Mouse (Mus musculus) urinary bladder, postnatal 14 days (tissue): ENCODE data around the gene Sf3b4.
"Not testable (repeated sequence)": the region's sequence is repeated elsewhere in the genome, so short reads cannot be mapped to it uniquely, and the experiment has no call there.

Source experiments
- DNase-seq: peaks from one replicate; pipeline ENCODE4 v3.0.0; 2021; ENCODE audit warnings: low spot score

Gene Sf3b4

DNA sequence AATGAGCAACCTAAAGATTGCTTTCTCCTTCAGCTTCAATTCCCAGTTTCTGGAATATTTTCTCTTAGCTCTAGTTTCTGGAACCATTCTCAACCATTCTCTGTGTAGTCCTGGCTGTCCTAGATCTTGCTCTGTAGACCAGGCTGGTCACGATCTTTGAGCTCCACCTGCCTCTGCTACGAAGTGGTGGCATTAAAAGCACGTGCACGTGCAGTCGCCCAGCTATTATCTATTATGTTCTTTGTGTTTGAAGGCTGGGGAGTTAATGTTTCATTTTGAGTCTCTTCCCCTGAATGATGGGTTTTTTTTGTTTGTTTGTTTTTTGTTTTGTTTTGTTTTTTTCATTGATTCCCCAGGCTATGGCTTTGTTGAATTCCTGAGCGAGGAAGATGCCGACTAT, 1.1 kb downstream of the Sf3b4 start:
- DNase-seq: no peak

DNA sequence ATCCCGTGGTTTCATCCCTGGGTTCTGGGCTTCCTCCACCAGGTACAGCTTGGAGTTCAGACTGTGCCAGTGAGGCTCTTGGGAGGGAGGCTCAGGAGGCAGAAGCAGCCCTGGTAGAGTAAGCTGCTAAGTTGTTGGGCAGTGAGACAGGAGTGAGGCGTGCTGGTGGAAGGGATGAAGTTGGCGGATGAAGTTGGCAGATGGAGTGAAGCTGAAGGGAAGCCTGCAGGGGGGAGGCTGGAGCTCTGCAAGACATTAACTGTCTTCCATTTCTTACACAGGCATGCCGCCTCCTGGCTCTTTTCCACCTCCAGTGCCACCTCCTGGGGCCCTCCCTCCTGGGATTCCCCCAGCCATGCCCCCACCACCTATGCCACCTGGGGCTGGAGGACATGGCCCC, 1.9 kb downstream of the Sf3b4 start:
- not testable (repeated sequence) for DNase-seq

DNA sequence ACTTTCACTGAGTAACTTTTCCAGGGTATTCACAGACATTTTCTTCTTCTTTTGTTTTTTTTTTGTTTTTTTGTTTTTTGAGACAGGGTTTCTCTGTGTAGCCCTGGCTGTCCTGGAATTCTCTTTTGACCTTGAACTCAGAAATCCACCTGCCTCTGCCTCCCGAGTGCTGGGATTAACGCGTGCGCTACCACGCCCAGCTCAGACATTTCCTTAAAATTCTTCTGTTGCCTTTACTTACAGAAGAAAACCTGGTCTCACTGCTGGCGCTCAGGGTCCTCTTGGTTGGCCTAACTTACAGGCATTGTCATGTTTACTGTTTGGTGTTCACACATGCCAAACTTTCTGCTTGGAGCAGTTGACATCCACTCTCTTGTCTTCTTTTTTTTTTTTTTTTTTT, 3.1 kb downstream of the Sf3b4 start:
- DNase-seq: no peak

DNA sequence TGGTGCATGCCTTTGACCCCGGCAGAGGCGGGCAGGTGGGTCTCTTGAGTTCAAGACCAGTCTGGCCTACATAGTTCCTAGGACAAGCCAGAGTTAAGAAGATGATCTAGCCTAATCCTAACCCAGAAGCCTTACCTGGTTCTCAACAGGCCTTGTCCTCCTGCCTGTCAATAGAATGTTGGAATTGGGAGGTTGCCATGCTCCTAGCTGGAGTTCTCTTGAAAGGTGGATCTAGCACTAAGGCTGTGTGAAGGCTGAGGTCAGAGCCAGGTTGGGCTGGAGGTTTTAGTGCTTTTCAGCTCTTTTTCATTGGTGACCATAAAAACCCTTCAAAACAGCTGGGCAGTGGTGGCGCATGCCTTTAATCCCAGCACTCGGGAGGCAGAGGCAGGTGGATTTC, 6.3 kb downstream of the Sf3b4 start:
- DNase-seq: no peak

DNA sequence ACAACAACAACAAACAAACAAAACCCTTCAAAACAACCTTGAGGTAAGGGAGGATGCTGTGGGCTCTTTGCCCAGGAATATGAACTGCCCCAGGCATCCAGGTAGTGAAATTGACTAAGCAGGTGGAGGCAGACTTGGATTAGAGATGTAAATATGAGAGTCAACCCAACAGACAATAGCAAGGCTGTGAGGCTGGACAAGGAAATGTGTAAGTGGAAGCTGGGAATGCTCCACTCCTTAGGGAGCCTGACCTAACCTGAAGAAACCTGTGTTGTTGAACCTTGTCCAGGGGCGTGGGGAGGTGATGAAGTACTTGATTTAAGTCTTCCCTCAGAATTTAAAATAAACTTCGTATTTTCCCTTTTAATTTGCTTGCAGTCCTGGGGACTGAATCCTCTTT, 6.8 kb downstream of the Sf3b4 start:
- DNase-seq: no peak

DNA sequence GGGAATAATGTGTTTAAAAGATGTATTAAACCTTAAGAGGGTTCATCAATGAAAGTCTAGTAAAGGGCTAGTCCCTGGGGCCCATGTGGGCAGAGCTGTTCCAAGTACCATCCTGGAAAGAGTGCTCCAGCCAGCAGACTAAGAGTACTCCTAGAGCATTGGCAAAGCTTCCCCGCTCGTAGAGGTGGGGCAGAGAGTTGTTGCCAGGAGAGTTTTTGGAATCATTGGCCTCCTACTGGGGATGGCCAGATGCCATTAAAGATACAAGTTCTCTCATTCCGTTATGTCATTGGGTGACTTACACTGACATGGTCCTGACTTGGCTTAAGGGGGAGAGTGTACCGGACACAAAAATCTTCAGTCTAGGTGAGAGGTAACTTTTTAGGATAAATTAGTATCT, 7.4 kb downstream of the Sf3b4 start:
- peak; percentile 45 for DNase-seq

DNA sequence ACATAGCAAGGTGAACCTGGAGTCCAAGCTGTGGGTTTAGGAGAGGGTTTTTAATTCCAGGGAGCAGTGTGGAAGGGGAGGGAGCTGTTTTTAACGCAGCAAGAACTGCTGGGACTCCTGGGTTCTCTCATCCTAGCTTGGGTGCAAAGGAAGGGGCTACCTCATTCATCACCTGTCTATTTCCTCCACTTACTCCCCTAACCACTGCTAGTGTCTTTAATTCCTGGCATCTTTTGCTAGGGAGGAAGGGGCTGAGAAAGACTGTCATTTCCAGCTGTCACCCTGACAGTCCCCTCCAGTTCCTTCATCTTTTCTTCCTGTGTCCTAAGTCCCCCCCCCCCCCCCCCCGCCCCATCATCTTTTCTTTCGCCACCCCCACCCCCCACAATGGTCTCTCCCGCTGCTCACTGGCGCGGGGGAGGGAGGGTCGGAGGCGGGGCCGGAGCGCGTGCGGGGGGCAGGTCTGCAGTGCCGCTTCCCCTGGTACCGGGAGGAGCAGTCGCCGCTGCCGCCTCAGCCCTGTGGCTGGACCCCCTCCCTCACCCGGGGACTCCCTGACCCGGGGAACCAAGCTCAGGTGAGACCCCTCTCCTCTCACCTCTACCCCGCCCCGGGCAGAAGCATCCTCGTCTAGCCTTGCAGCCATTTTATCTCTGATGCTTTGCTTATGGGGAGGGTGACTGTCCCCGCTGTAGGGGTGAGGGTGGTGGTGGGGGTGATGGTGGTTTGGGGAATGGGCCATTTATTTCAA, 8.8 kb downstream of the Sf3b4 start, which contains the start of gene Sv2a:
Gene Sv2a (plus strand): TSS at position 425 of the 751 bp plus-strand sequence.
- peak; percentile 35 for DNase-seq

DNA sequence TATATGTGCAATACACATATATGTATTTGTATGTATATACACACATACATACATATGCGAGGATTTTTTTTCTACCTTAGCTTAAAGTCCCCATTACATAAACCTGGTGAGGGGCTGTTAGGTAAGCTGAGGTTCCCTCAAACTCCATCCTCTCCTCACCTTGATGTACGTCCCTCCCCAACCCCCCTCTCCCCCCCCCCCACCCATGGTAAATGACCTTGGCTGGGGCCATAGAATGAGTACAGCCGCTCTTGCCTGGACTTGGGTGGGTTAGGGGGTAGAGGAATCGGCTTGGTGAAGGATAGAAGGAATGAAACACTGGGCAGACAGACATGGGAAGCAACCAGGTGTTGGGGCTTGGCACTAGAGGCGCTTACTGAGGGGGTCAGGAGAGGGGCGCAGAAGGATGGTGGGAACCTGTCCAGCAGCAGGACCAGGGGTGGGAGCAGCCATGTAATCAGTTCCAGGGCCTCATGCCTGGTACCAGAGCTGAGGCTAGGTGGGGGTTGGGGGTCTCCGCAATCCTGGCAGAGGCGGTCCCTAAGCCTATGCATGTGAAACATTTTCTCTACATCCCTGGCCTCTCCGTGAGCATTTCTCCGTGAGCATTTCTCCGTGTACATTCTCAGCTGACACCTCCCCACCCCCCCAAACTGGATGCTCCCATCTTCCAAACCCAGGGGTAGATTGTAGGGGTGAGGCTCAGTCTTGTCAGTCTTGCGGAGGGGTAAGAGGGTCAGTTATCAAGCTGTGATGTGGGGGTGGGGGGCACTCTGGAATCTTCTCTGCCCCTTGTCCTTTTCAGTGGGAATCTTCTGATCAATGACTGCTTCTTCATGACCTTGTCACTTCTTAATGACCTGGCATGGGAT, 9.6 kb downstream of the Sf3b4 start:
- DNase-seq: no peak

DNA sequence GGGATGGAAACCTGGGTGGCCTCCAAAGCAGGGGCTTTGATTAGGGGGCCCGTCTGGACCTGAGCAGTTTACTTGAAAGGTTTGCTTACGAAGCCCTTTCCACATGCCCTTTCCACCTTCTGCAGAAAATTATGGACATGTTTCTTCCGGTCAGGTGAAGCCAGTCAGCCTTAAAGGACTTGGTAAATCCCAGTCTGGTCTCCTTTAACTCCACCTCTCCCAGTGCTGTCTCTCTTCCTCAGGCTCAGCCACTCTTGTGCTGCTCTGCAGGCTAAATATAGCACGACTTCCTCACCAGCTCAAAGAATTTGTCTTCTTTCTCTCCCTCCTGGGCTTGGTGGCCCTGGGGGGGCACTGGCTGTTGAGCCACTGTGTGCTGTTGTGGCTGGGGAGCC, 10.2 kb downstream of the Sf3b4 start:
- no peak for DNase-seq

DNA sequence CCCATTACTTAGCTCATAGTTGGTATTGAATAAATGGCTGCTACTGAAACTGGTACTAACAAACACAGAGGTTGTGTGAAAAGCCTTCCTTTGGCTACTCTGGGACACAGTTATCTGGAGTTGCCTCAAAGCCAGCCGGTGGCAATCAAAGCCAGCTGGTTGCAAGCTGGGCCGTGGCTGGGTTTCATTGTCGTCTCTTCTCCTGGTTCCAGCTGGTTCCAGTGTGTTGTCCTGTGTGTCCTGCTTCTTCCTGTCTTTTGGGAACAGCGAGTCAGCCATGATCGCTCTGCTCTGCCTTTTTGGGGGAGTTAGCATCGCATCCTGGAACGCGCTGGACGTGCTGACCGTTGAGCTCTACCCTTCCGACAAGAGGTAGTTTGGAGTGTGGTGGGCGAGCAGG, 20.8 kb downstream of the Sf3b4 start:
- no peak for DNase-seq

DNA sequence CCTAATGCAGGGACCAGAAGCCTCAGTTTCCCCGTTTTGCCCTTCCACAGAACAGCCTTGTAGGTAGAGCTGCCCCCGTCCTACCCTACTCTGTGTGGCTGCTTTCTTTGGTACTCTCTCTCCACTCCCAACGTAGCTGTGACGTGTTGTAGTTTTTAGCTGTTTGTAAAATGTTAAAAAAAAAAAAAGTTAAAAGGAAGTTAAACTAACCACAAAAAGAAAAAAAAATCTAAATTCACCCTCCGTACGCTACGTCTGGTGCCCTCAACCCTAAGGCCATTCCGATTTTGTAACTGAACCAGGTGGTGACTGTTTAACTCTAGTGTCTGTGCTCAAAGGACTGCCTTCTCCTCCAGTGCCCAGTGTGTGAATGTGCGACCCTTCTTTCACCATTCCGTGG, 22.8 kb downstream of the Sf3b4 start:
- DNase-seq: no peak

DNA sequence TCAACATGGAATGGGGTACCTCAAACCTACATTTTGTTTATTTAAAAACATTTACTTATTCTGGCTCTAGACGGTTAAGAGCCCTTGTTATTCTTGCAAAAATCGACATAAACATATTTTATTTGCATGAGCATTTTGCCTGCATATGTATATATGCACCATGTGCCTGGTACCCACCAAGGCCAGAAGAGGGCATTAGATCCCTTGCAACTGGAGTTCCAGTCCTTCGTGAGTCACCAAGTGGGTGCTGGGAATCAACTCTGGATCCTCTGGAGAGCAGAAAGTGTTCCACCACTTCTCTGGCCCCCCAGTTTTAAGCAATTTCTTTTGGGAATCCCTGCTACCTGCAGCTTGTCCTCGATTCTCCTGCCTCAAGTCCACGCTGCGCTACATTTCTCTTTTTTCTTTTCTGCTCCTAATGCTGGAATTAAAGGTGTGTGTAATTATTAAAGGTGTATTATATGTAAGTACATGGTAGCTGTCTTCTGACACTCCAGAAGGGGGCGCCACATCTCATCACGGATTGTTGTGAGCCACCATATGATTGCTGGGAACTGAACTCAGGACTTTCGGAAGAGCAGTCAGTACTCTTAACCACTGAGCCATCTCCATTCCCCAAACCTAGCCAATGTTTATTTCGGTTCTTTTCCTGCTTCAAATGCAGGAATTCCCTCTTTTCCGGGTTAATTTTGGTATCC, 23.6 kb downstream of the Sf3b4 start:
- DNase-seq: no peak

DNA sequence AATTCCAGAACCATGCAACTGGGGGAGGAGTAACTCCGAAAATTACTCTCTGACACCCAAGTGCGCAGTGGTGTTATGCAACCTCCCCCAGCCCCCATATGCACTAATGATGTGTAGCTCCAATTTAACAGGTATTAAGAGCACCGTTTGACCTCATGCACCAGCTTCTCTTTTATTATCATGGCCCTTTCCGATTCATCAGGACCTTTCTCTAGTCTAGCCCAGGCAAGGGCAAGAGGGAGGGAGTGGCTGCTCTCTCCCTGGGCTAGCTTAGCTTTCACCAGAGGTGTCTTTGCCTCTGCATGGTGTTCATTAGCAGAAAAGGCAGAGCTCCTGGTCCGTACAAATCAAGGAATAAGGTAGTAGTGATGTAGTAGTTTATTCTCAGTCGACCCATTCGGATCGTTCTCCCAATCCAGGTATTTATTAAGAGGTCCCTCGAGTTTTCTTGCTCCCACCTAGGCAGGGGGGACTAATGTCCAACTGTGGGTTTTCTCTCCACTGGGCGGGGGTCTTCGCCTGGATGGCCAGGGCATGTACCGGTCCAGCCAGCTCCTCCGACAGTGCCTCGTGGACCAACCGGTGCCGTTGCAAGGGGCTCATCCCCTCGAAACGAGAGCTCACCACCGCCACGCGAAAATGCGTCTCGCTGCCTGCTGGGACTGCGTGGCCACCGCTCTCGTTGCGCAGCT, 24.5 kb downstream of the Sf3b4 start:
- no peak for DNase-seq

DNA sequence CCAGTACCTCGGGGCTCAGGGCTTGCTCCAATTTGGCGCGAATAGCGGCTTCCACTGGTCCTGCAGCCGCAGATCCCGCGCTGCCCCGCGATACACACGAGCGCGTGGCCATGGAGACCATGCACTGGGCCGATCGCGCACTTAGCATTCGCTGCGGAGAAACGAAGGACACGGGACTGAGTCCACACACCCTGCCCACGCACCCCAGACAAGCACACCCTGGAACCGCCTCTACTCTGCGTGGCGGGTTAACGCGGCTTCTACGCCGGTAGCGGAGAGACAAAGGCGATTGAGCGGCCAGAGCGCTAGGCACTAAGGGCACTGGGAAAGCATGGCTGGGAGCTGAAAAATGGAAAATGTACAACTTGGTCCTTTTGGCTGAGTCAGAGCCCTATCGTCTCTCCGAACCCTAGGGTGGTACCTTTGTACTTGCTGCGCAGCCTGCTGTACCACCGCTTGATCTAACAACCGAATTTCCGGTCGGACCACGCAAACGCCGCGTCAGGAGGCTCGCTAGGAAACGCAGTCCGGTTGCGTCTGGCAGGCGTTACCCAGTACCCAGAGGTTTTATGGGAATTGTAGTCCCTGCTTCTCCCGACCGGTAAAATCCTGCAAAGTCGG, 25.1 kb downstream of the Sf3b4 start:
- DNase-seq: peak; percentile 91

DNA sequence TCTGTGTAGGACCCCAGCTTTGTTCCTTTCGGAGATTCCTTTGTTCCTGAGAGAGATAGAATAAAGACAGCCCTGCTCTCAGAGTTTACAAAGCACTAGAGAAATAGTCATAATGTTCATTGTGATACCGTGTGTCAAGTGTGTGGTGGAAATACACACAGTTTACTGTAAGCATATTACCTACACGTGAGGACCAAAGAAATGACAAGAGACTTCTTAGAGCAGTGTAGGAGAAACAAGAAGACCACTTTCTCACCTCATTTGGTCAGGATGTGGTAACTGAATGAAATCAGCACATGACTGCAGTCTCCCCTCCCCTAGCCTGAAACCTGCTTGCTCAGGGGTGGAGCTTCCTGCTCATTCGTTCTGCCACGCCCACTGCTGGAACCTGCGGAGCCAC, 26.0 kb downstream of the Sf3b4 start:
- DNase-seq: no peak

DNA sequence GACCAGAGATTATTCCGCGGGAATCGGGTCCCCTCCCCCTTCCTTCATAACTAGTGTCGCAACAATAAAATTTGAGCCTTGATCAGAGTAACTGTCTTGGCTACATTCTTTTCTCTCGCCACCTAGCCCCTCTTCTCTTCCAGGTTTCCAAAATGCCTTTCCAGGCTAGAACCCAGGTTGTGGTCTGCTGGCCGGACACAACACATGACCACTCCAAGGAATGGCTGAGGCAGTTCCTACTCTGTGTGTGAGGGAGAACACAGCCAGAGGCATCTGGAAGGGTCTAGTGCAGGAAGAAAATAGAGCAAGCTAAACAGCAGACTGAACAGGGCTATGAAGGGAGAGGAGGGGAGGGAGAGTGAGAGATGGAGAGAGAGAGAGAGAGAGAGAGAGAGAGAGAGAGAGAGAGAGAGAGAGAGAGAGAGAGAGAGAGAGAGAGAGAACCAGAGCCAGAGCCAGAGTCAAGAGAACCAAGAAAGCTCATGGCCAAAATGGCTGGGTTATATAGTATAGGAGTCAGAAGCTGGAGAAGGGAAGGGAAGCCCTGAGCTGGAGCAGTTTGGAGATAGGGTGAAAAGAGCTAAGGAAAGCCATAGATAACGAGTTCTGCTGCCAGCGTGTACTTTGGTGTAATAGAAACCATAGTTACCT, 26.6 kb downstream of the Sf3b4 start:
- not testable (repeated sequence) for DNase-seq

DNA sequence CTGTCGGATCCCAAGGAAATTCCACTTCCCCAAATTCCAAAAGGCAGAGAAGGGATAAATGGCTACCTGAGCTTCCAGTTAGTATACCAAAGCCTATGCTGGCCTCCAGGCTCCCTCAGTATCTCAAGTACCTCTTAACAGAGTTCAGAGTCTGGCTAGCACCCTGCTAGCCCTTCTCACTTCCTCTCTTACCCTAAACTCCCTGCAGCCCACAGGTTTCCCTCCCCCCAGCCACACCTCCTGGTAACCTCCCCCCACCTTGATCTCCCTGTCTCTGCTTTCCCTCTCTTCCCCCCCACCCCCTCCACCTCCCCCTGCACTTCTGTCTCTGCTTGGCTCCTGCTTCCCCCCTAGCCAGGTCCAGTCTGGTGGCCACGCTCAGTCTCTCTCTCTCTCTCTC, 27.6 kb downstream of the Sf3b4 start:
- no peak for DNase-seq

DNA sequence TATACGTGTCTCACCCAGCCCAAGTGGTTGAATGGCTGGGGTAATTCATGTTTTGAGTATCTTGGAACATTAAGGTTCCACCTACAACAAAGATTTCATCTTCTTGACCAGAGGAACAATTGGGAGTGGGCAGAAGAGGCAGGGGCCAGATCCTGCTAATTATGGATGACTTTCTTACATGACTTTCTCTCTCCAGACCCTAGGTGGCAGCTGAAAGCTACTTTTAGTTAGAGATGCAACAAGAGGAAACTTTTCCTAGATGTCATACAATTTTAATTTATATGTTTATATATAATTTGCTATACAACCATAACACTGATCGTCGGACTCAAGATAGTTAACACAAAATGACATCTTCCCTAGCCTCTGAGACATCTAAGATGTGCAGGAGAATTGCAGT, 35.7 kb downstream of the Sf3b4 start:
- no peak for DNase-seq

DNA sequence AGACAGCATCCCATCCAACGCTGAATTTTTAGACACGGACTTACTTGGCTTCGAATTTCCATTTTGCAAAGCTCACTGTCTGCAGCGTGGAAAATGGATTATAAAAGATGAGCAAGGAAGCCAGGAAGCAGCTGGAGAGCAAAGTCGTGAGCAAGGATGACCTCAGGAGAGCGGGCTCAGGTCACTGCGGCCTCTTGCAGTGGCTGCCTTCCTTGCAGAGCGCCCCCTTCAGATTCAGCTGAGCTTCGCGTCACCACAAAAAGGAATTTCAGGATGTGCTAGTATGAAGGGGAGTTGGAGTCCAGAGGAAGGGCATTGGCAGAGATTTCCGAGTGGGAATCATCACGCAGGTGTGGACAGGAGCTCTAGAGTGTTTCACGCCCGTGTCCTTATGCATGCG, 37.1 kb downstream of the Sf3b4 start:
- DNase-seq: no peak

DNA sequence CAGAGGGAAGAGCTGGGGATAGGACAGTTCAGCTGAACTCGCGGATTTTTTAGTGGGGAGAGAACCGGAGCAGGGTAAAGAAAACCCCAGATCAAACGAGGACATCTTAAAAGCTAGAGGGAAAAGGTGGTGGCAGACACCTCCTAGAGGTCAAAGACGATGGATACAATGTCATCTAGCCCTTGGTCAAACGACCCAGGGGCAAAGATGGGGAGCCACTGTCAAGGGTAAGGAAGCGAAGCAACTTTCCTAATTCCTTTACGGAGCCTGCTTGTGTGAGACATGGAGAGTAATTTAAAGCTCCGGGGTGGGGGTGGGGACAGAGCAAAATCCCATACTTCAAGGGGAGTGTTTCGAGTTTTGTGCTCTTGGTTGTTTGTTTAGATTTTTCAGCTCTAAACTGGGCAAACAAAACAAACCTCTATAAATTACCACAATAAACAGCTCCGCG, 47.1 kb downstream of the Sf3b4 start:
- no peak for DNase-seq

DNA sequence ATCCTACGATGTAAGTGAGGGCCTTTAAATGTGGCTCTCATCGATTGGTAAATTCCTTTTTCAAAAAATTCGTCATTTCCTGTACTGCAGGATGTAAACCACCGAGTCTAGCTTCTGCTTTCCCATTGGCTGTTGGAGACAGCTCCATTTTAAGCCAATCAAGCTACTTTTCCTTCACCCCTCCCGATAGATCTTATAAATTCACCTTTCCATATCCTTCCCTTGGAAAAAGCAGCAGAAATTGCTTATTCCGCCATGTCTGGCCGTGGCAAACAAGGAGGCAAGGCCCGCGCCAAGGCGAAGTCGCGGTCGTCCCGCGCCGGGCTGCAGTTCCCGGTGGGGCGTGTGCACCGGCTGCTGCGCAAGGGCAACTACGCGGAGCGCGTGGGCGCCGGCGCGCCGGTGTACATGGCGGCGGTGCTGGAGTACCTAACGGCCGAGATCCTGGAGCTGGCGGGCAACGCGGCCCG, 47.6 kb downstream of the Sf3b4 start, which contains the start of the genes Bola1 and Hist2h2ab:
Gene Bola1 (minus strand): TSS at position 49 of the 470 bp plus-strand sequence.
Gene Hist2h2ab (plus strand): TSS at position 205 of the 470 bp plus-strand sequence.
- DNase-seq: peak; percentile 66
